Mouse (Mus musculus): ENCODE data around the gene Cdyl2.

DNA sequence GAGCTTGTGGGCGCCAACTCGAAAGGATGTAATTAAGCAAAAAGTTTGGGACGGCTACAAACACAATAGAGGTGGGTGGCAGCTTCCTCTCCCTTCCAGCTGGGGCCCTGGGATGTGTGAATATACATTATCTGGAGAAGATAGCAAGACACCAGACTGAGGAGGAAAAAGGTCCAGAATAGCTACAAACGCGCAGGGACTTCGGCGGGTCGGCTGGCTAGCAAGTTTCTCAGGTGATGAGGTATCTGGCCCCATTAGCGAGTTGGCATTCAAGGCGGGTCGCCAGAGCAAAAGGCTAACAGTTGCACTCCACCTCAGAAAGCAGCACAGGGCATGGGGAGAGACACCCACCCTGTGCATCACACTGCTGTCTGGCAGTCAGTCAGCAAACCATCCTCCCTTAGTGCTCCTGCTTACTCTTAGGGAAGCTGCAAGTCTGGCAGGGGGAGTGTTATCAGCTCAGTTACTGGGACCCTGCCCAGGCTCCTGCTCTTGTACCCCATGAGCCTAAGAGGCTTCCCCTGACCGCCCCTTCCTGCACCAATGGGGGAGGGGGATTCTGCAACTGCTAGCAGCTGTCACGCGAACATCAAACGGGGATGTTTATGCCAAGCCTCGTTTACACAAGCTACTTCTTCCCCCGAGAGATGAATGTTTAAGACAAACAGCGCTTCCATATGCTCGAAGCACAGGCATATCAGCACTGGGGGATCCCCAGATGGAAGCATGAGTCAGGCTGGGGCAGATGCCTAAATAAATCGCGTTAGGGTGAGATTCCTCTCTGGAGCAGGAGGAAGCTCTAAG lies 111.4 kb downstream of the Cdyl2 start:
- TF ChIP-seq CTCF (IDR thresholded peaks at IDR 0.05; ENCODE audit: low read depth, low read length), result no peak
- no peak for TF ChIP-seq EP300 (IDR thresholded peaks at IDR 0.05; ENCODE audit: insufficient read depth, low read depth, low read length)
- no peak for TF ChIP-seq POLR2A (IDR thresholded peaks at IDR 0.05; ENCODE audit: insufficient read depth, low read length)
